Mouse (Mus musculus) CD4-positive helper T cell, adult 2 months (primary cell): ENCODE results near the gene Timm22.

Source experiments
- DNase-seq: peaks from one replicate; pipeline ENCODE4 v3.0.0-alpha.2; 2012; ENCODE audit warnings: low read depth, missing footprints, low spot score

Gene Timm22

DNA sequence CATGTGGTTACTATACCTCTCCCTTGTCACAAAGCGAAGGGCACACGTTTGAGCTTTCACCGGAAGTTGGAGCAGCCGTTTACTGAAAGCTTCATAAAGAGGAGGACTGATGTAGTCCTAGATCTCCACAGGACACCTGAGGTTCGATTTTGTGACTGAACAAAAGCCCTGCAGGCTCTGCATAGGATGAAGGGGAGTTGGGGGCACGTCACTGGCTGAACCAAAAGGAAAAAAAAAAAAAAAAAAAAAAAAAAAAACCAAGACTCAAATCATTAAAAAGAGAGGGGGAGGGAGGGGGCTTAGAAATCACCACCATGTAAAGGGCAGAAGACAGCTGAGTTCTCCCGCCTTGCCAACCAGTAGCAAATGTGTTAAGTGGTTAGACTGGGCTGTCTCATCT lies 18.0 kb upstream of the Timm22 start:
- DNase-seq: no peak

DNA sequence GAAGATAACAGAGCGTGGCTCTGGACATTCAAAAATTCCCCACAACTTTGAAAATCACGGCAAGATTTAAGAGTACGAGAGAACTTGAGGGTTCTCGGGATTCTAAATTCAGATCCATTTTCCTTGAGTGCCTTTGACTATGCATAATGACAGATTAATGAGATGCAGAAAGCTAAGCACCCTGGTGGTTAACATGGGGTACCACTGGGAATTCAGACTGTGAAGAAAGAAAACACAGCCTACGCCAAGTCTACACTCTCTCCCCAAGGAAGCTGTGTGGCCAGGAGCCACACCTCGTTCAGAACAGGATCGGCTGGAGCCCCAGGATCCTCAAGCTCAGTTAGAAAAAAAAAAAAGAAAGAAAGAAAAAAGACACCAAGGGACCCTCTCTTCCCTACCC lies 14.2 kb upstream of the Timm22 start:
- no peak for DNase-seq

- DNase-seq: no peak
These were observed 13.8 kb upstream of the Timm22 start for GRCm38 (mm10) chr11:76392996-76393395.

DNA sequence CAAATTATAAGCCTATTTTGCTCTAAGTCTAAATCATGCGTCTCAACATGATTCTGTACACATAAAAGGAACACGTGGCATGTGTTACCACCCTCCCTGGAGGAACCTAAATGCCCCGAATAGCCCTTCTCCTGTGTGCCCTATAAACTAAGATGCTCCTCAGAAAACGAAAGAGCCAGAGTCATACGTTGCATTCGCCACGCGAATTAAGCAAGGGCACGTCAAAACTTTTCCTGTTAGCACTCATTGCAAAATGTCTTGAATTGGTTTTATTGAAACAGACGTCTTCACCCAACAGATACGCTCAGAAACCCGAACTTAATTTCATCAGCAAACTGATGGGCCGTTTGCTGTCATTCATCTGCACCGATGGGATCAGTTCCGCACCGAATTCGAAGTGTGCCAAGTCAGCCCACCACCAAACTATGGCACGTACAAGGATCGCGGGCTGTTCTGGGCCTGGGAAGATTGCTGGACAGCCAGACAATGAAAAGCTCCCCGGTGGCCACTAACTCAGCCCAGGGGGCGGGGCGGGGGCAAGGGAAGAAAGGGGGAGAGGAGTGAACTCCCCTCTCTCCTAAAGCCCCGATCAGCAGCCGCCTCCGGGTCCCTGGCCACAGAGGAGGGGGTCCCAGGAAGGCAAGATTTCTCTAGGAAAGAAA lies 9.0 kb upstream of the Timm22 start:
- peak; percentile 24 for DNase-seq

DNA sequence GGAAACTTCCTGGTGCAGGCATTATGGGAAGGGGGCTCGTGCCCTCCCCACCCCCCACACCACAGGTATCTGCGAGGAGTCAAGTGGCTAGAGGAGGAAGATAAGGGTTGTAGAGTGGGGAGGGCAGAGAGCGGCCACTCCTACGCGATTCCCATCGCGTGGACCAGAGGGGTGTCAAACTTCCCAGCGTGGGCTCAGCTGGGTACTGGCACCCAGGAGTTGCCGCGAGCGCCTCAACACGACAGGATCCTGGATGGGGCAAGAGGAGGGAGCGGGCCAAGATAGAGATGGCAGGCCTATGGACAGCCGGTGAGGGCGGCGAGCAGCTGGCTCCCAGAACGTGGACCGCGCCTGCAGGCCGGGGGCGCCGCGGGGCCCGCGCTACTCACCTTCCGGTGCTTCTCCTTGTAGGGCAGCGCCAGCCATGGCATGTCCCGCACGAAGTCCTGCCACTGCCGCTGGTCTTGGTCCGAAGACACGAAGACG lies 8.4 kb upstream of the Timm22 start:
- no peak for DNase-seq

GRCm38 (mm10) chr11:76398798-76399586 lies 7.8 kb upstream of the Timm22 start, which contains the start of gene Nxn:
TSS of gene Nxn (minus strand) at chr11:76399140.
- DNase-seq: peak; percentile 90

GRCm38 (mm10) chr11:76399587-76400330 lies 7.0 kb upstream of the Timm22 start:
- peak; percentile 57 for DNase-seq

DNA sequence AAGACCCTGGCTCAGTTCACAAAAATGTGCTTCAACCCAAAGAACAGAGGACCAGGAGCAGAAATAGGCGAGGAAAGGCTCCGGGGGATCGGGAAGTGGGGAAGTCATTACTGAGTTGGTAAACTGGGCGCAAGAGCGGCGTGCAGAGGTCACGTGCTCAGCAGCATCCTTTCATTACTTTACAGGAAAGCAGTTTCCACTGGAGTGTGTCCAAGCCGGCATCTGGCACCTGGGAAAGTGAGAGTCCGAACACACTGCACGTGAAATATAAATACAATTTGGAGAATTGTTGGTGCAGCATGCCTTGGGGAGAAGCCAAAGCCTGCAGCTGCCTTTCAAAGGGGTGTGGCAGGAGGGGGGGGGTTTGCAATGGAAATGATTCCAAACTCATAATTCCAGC lies 5.4 kb upstream of the Timm22 start:
- DNase-seq: no peak

- no peak for DNase-seq
These were observed 1.6 kb upstream of the Timm22 start for GRCm38 (mm10) chr11:76405113-76405512.

DNA sequence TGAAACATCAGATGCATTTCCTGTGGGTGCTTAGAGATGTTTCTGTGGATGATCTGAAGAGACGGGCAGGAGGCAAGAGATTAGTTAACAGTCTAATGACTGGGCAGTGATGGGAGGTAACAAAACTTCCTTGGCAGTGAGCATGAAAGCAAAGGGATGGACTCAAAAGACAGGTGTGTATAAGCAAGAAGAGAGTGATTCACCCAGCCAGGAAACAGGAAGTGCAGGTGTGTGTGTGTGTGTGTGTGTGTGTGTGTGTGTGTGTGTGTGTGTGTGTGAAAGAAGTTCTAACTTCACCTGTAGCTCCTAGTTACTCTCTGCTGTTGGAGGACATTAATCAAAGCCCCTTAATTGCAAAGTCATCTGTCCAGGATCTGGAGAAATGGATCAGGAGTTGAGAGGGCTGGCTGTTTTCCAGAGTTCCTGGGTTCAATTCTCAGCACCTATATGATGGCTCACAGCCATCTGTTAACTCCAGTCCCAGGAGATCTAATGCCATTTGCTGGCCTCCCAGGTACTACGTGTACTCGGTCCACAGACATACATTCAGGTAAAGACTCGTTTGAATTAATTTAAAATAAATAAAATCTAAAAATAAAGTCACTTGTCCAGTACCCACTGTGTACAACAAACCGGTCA lies 1.0 kb upstream of the Timm22 start:
- DNase-seq: peak; percentile 70

- DNase-seq: peak; percentile 67
These were observed 4.1 kb downstream of the Timm22 start for GRCm38 (mm10) chr11:76410826-76411225.

DNA sequence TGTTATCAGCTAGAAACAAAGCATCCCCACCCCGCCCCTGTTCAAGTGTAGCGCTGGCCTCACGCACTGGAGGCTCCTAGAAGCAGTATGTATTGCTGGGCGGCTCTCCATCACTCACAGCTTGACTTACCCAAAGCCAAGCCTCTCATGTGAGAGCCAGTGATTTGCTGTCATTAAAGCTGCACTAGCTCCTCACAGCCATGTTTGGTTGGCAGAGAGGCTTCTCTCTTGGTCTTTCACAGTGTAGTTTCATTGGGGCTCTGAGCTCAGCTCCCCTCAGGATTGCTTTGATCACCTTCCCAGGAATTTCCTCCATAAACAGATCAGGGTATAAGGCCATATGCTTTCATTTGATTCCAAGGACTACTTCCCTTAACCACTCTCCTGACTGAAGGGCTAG lies 6.5 kb downstream of the Timm22 start:
- DNase-seq: no peak

GRCm38 (mm10) chr11:76415001-76415400 lies 8.2 kb downstream of the Timm22 start:
- no peak for DNase-seq

- no peak for DNase-seq
These were observed 9.2 kb downstream of the Timm22 start for GRCm38 (mm10) chr11:76415985-76416384.

- no peak for DNase-seq
These were observed 11.7 kb downstream of the Timm22 start for GRCm38 (mm10) chr11:76418423-76418822.

- DNase-seq: no peak
These were observed 12.4 kb downstream of the Timm22 start for GRCm38 (mm10) chr11:76419179-76419578.

- no peak for DNase-seq
These were observed 14.1 kb downstream of the Timm22 start for GRCm38 (mm10) chr11:76420896-76421295.

GRCm38 (mm10) chr11:76425749-76426148 lies 19.0 kb downstream of the Timm22 start:
- no peak for DNase-seq

GRCm38 (mm10) chr11:76427781-76428180 lies 21.0 kb downstream of the Timm22 start:
- no peak for DNase-seq

- no peak for DNase-seq
These were observed 22.3 kb downstream of the Timm22 start for GRCm38 (mm10) chr11:76429046-76429445.

DNA sequence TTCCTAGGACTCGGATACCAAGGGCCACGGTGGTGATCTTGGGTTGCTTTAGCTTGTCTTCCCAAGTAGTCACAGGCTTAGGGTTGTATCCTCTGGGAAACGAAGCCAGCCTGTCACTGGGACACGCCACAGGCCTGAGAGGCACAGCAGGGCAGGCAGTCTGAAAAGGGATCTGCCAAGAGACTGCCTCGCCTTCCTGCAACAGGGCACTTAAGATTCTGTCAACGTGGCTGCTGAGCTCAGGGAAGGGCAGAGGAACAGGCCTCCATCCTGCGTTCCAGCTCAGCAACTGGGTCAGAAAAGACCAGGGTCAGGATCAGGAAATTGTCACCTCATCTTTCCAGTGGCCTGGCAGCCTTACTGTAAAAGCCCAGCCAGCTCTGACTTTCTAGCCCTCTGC lies 22.8 kb downstream of the Timm22 start:
- DNase-seq: no peak
